Mouse (Mus musculus) adrenal gland, adult 2 months (tissue): ENCODE measurements around the gene Proser3. TPM values are rescaled to one million over a fixed set of nuclear protein-coding genes. Genes with fewer than 3 reads are reported as not detected.

ENCODE experiments used
- DNase-seq: peaks from one replicate; pipeline ENCODE4 v3.0.0; 2021
- polyA plus RNA-seq: library from polyadenylated mRNA; depleted of rRNA; stranded (reverse); fragments of >200 nt; gene quantifications from 2 replicates; pipeline ENCODE4 v1.2.3, GENCODE M21; 2012
- total RNA-seq, 2 experiments: library from RNA; stranded (reverse); gene quantifications; 2 replicates each; pipeline ENCODE4 v1.2.3; 2021

Proser3 gene
- total and polyA plus RNA-seq, 3 experiments: 6.8 to 10.4 (median 7.0) TPM

- no peak for DNase-seq
Observed at GRCm38 (mm10) chr7:30579950-30580349, 27.9 kb upstream of the Proser3 start.

- peak; percentile 77 for DNase-seq
Observed at GRCm38 (mm10) chr7:30572969-30573368, 20.9 kb upstream of the Proser3 start.

GRCm38 (mm10) chr7:30572389-30572788 is 20.3 kb upstream of the Proser3 start:
- DNase-seq: no peak

- no peak for DNase-seq
Observed at GRCm38 (mm10) chr7:30567555-30567954, 15.5 kb upstream of the Proser3 start.

- DNase-seq: no peak
Observed at GRCm38 (mm10) chr7:30566033-30566432, 13.9 kb upstream of the Proser3 start.

- no peak for DNase-seq
Observed at GRCm38 (mm10) chr7:30564970-30565571, 13.0 kb upstream of the Proser3 start, which contains the start of gene Igflr1. TSS of gene Igflr1 (plus strand) at chr7:30565427.

- no peak for DNase-seq
Observed at GRCm38 (mm10) chr7:30563906-30564280, 11.8 kb upstream of the Proser3 start.

GRCm38 (mm10) chr7:30563117-30563905 is 11.2 kb upstream of the Proser3 start, which contains the start of the genes U2af1l4, Gm49396 and Psenen:
TSS of gene U2af1l4 (plus strand) at chr7:30563301.
TSS of gene Gm49396 (plus strand) at chr7:30563344.
TSS of gene Psenen (minus strand) at chr7:30563627.
- peak; percentile 95 for DNase-seq

GRCm38 (mm10) chr7:30562526-30563116 is 10.5 kb upstream of the Proser3 start:
- no peak for DNase-seq

GRCm38 (mm10) chr7:30560296-30560695 is 8.2 kb upstream of the Proser3 start:
- DNase-seq: no peak

- DNase-seq: peak; percentile 99
Observed at GRCm38 (mm10) chr7:30559443-30559954, 7.4 kb upstream of the Proser3 start, which contains the start of gene Lin37. TSS of gene Lin37 (minus strand) at chr7:30559838.

- DNase-seq: no peak
Observed at GRCm38 (mm10) chr7:30558656-30559442, 6.8 kb upstream of the Proser3 start.

GRCm38 (mm10) chr7:30557901-30558514 is 5.9 kb upstream of the Proser3 start:
- peak; percentile 46 for DNase-seq

- DNase-seq: no peak
Observed at GRCm38 (mm10) chr7:30556894-30557536, 4.9 kb upstream of the Proser3 start.

GRCm38 (mm10) chr7:30553810-30554584 is 1.9 kb upstream of the Proser3 start:
- DNase-seq: no peak

GRCm38 (mm10) chr7:30553021-30553589 is 1.0 kb upstream of the Proser3 start:
- DNase-seq: peak; percentile 87

GRCm38 (mm10) chr7:30551445-30552101 is 526 bp downstream of the Proser3 start:
- no peak for DNase-seq

- no peak for DNase-seq
Observed at GRCm38 (mm10) chr7:30550603-30551002, 1.5 kb downstream of the Proser3 start.

GRCm38 (mm10) chr7:30549880-30550279 is 2.2 kb downstream of the Proser3 start:
- DNase-seq: no peak
